Mouse (Mus musculus) midbrain, embryonic 14.5 days (tissue): ENCODE measurements at regions not wholly inside any gene's neighbourhood (a gene's known extent, or its start where the extent isn't known, plus 50 kb on each side); places are given as distances from the start of the nearest gene placed in this dataset.

ENCODE experiments used
- ATAC-seq: fragments of 200-750 bp; cut with Nextera tagmentation; 2 replicates; pipeline ENCODE4 v1.8.0; 2017; ENCODE audit warnings: moderate number of reproducible peaks, moderate library complexity; ENCODE audit not compliant: low FRiP score, low TSS enrichment
- DNase-seq: peaks from one replicate; pipeline ENCODE4 v3.0.0-alpha.2; 2015
- H3K27ac ChIP-seq: fragments of 300-500 bp; sonication (generic); replicated peaks from 2 replicates; pipeline ENCODE4 v1.5.1; 2014; ENCODE audit warnings: mild to moderate bottlenecking, low read depth, low read length, moderate library complexity
- H3K27me3 ChIP-seq: fragments of 300-500 bp; sonication (generic); 2 replicates; pipeline ENCODE4 v1.6.1; 2014; ENCODE audit warnings: low read length, control low read depth, mixed read lengths; ENCODE audit not compliant: control insufficient read depth, insufficient read depth
- H3K36me3 ChIP-seq: fragments of 300-500 bp; sonication (generic); 2 replicates; pipeline ENCODE4 v1.6.1; 2014; ENCODE audit warnings: low read length, control low read depth; ENCODE audit not compliant: control insufficient read depth, insufficient read depth
- H3K4me1 ChIP-seq: fragments of 300-500 bp; sonication (generic); 2 replicates; pipeline ENCODE4 v1.6.1; 2014; ENCODE audit warnings: mild to moderate bottlenecking, antibody characterized with exemption, low read length, control low read depth; ENCODE audit not compliant: control insufficient read depth, insufficient read depth
- H3K4me2 ChIP-seq: fragments of 300-500 bp; sonication (generic); 2 replicates; pipeline ENCODE4 v1.6.1; 2014; ENCODE audit warnings: mild to moderate bottlenecking, low read length, moderate library complexity
- H3K4me3 ChIP-seq: fragments of 300-500 bp; sonication (generic); replicated peaks from 2 replicates; pipeline ENCODE4 v1.5.1; 2014; ENCODE audit warnings: low read depth, low read length
- H3K9ac ChIP-seq: fragments of 300-500 bp; sonication (generic); replicated peaks from 2 replicates; pipeline ENCODE4 v1.6.1; 2014; ENCODE audit warnings: mild to moderate bottlenecking, low read length, moderate library complexity
- H3K9me3 ChIP-seq: fragments of 300-500 bp; sonication (generic); 2 replicates; pipeline ENCODE4 v1.6.1; 2016; ENCODE audit warnings: low read length, control low read depth, mixed read lengths; ENCODE audit not compliant: control insufficient read depth
- WGBS: fragments of 180-500 bp; shearing (Covaris S2); extraction: QIAGEN DNeasy Blood & Tissue Kit; methylation state at CpG from one replicate; pipeline ENCODE4 v1.1.7; 2014; 5-methylcytosine and 5-hydroxymethylcytosine counted together

GRCm38 (mm10) chr1:15155046-15155445, 938.1 kb downstream of the 4930444P10Rik start:
- H3K4me2 ChIP-seq = no peak overlapping the region
- DNase-seq = no peak
- 92% methylated on average over 2 of the region's 2 CpGs for WGBS
- H3K4me3 ChIP-seq = no peak overlapping the region
- H3K27ac ChIP-seq = no peak overlapping the region
- no peaks in the 10 kb centered on the region for H3K27me3 ChIP-seq
- no peak overlapping the region for H3K9ac ChIP-seq
- ATAC-seq = no peak
- no peaks in the 10 kb centered on the region for H3K9me3 ChIP-seq
- H3K4me1 ChIP-seq = no peaks in the 10 kb centered on the region
- no peaks in the 10 kb centered on the region for H3K36me3 ChIP-seq

GRCm38 (mm10) chr1:15153952-15154351, 939.2 kb downstream of the 4930444P10Rik start:
- Histone ChIP-seq H3K36me3 (no peaks in the 10 kb centered on the region), H3K4me2 (no peak overlapping the region), H3K27ac (no peak overlapping the region), H3K4me1 (no peaks in the 10 kb centered on the region), H3K4me3 (no peak overlapping the region), H3K9ac (no peak overlapping the region), H3K9me3 (no peaks in the 10 kb centered on the region), H3K27me3 (no peaks in the 10 kb centered on the region)
- no peak for ATAC-seq
- no peak for DNase-seq
- 97% methylated on average over 2 of the region's 2 CpGs for WGBS

GRCm38 (mm10) chr1:15143922-15144591, 949.1 kb downstream of the 4930444P10Rik start:
- H3K27ac ChIP-seq = no peak overlapping the region
- WGBS = 93% methylated on average over 1 of the region's 1 CpGs
- H3K27me3 ChIP-seq = no peaks in the 10 kb centered on the region
- no peak overlapping the region for H3K4me3 ChIP-seq
- no peaks in the 10 kb centered on the region for H3K9me3 ChIP-seq
- no peak overlapping the region for H3K9ac ChIP-seq
- no peak for ATAC-seq
- H3K4me2 ChIP-seq = no peak overlapping the region
- H3K36me3 ChIP-seq = no peaks in the 10 kb centered on the region
- H3K4me1 ChIP-seq = no peaks in the 10 kb centered on the region
- no peak for DNase-seq

DNA sequence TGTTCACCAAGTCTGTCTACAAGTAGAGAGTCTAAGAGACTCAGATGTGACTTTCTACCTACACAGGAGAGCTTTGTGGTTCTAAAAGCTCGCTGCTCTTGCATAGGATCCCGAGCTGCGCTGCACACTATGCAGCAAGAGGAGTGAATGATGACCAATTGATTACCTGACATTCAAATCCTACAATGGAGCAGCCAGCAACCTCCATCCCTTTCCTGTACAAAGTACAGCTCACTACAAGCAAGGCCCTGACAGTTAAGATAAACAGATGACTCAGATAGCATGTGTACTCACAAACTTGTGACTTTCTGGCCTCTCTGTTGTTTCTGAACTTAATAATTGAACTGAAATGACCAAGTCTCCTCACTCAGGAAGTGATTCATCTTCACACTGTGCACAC, 974.7 kb downstream of the 4930444P10Rik start:
- no peaks in the 10 kb centered on the region for H3K9me3 ChIP-seq
- no peaks in the 10 kb centered on the region for H3K4me1 ChIP-seq
- no peak overlapping the region for H3K4me2 ChIP-seq
- H3K9ac ChIP-seq = no peak overlapping the region
- no peak for DNase-seq
- WGBS = 87% methylated on average over 3 of the region's 3 CpGs
- no peaks in the 10 kb centered on the region for H3K36me3 ChIP-seq
- no peak overlapping the region for H3K27ac ChIP-seq
- H3K4me3 ChIP-seq = no peak overlapping the region
- no peaks in the 10 kb centered on the region for H3K27me3 ChIP-seq
- ATAC-seq = no peak

GRCm38 (mm10) chr1:15111420-15111819, 981.7 kb downstream of the 4930444P10Rik start:
- Histone ChIP-seq H3K27me3 (no peaks in the 10 kb centered on the region), H3K9me3 (no peaks in the 10 kb centered on the region), H3K4me2 (no peak overlapping the region), H3K27ac (no peak overlapping the region), H3K9ac (no peak overlapping the region), H3K4me1 (no peaks in the 10 kb centered on the region), H3K36me3 (no peaks in the 10 kb centered on the region), H3K4me3 (no peak overlapping the region)
- no peak for ATAC-seq
- WGBS = 89% methylated on average over 2 of the region's 2 CpGs
- no peak for DNase-seq

- ATAC-seq = no peak
- Histone ChIP-seq H3K27me3 (no peaks in the 10 kb centered on the region), H3K9me3 (no peaks in the 10 kb centered on the region), H3K4me2 (no peak overlapping the region), H3K27ac (no peak overlapping the region), H3K9ac (no peak overlapping the region), H3K4me3 (no peak overlapping the region), H3K36me3 (no peaks in the 10 kb centered on the region), H3K4me1 (no peaks in the 10 kb centered on the region)
- WGBS = 90% methylated on average over 1 of the region's 1 CpGs
- DNase-seq = no peak
Observed at GRCm38 (mm10) chr1:15070331-15070730, 1022.8 kb downstream of the 4930444P10Rik start.

DNA sequence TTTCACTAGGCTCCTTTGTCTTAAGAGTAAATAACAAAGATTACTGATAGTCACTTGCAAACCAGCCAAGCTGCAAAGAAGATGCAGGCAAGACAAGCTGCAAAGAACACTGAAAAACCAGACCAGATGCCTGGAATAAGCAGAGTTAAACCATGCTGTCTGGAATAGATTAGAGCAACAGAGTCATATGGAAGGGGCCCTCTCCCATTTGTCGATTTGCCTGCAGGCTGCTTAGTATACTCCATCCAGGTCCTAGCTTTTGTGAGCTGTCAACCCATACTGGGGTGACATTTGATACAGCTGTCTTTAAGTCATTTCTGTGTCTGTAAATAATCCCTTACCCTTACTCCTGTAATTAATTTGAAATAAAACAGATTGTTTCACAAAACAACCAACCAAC, 1059.1 kb downstream of the 4930444P10Rik start:
- 72% methylated on average over 1 of the region's 1 CpGs for WGBS
- no peak overlapping the region for H3K4me3 ChIP-seq
- no peaks in the 10 kb centered on the region for H3K36me3 ChIP-seq
- no peak overlapping the region for H3K4me2 ChIP-seq
- H3K9ac ChIP-seq = no peak overlapping the region
- H3K4me1 ChIP-seq = no peaks in the 10 kb centered on the region
- no peak overlapping the region for H3K27ac ChIP-seq
- no peaks in the 10 kb centered on the region for H3K9me3 ChIP-seq
- ATAC-seq = no peak
- H3K27me3 ChIP-seq = no peaks in the 10 kb centered on the region
- no peak for DNase-seq

DNA sequence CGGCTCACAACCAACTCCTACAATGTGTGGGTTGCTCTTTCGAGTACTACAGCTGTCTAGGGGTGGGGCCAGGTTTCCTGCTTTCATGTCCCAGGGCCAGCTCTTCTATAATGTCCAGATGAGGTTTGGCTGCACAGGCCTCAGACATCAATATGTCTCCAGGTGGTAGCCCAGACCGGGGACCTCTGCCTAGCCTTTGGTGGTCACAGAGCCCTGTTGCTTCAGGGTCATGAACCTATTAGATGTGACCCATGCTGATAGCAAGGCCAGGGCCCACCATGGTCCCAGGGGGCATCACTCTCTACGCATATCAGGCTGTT, 1074.7 kb downstream of the 4930444P10Rik start:
- H3K9ac ChIP-seq = no peak overlapping the region
- H3K4me1 ChIP-seq = no peaks in the 10 kb centered on the region
- no peaks in the 10 kb centered on the region for H3K27me3 ChIP-seq
- no peak for DNase-seq
- 82% methylated on average over 4 of the region's 4 CpGs for WGBS
- H3K4me2 ChIP-seq = no peak overlapping the region
- H3K36me3 ChIP-seq = no peaks in the 10 kb centered on the region
- peak; percentile 27; the same call in 1 of the 2 replicates for ATAC-seq
- no peak overlapping the region for H3K4me3 ChIP-seq
- no peaks in the 10 kb centered on the region for H3K9me3 ChIP-seq
- no peak overlapping the region for H3K27ac ChIP-seq

DNA sequence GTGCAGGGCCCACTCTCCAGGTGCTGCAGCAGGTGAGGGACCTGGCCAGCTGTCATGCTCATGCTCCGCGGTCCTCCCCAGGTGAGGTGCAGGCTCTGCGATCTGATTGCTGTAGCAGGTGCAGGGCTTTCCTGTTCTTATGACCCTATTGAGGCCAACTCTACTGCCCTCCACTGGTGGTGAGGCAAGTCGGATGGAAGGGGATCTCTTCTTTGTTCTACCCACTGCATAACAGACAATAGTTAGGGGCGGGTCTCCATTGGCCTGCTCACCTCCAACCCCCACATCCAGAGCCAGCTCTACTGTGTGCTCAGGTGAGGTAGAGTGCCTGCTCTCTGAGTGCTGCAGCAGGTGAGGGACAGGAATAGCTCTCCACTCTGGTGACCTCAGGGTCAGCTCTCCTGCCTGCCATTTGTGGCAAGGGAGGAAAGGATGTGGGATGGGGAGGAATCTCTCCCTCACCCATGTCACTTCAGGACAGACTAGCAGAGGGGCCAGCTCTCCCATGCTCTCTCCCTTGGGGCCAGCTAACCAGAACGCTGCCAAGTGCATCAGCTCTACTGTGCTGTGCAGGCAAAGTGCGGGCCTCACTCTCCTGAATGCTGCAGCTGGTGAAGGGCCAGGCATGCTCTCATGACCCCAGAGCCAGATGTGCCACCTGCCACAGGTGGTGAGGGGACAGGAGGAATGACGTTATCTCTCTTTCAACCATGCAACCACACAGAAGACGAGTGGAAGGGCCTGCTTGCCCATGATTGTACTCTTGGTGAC, 1075.3 kb downstream of the 4930444P10Rik start:
- ATAC-seq (0 out of 2 replicates have a peak, but pooled peaks have one; percentile 20), DNase-seq (no peak)
- Histone ChIP-seq H3K4me2 (no peak overlapping the region), H3K9me3 (no peaks in the 10 kb centered on the region), H3K4me1 (no peaks in the 10 kb centered on the region), H3K27me3 (no peaks in the 10 kb centered on the region), H3K27ac (no peak overlapping the region), H3K4me3 (no peak overlapping the region), H3K36me3 (no peaks in the 10 kb centered on the region), H3K9ac (no peak overlapping the region)
- WGBS = 65% methylated on average over 9 of the region's 9 CpGs
